Mouse (Mus musculus) erythroblast, embryonic 14.5 days (primary cell): ENCODE results near the gene Igfbp3.

Source experiments
- GATA1 ChIP-seq: IDR thresholded peaks from 2 replicates; pipeline ENCODE4 v1.6.1; 2012; ENCODE audit warnings: low read length, inconsistent platforms, mixed read lengths
- TAL1 ChIP-seq: IDR thresholded peaks from 3 replicates; pipeline ENCODE4 v1.6.1; 2012; ENCODE audit warnings: low read length, inconsistent platforms, mixed read lengths

- TF ChIP-seq TAL1 (no peak), GATA1 (no peak)
Measured at GRCm38 (mm10) chr11:7226200-7226599, 12.5 kb upstream of the Igfbp3 start.
